Mouse (Mus musculus): ENCODE results near the gene Pnmal2. TPM values are rescaled to one million over a fixed set of nuclear protein-coding genes. Genes with fewer than 3 reads are reported as not detected.

Gene Pnmal2
- polyA plus RNA-seq, 1 experiment from 2014 or later = 5.1 TPM

DNA sequence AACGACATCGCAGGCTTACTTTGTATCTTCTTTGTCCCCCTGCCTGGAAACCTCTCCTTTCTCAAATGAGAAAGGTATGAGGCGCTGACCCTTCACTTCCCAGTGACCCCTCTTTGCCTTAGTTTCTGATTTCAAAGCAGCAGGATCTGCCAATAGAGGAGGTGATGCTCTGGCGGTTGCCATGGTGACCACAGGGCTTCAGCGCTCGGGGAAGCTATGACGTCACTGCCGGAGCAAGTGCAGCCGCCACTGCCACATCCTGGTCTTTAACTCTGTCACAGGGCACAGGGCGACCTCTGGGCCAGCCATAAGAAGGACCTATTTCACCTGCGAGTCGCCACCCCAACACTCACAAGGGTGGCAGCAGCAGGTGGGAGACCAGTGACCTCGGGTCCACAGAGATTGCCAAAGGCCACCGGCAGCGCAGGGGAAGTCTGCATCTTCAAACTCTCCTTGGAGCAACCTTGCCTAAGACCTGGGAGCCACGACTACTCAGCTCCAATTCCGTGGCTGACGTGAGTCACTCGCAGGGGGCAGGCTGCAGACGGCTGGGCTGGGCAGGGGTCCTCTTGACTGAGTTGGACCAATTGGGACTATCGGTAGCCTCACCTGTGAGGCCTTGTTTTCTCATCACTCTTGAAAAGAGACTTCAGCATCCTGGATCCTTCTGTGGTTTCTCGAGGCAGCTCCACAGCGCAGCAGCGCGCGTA is 38.5 kb downstream of the Pnmal2 start, which contains the start of gene Gm42372:
TSS of gene Gm42372 (plus strand) at position 228 of the 710 bp plus-strand sequence.
- no peak within 1 kb of the TSS for H3K27ac ChIP-seq (ENCODE audit: low read length)
- no peaks in the 10 kb centered on the region for H3K27me3 ChIP-seq (ENCODE audit: control insufficient read depth, insufficient read depth, low read depth, low read length)
- no peak for ATAC-seq (ENCODE audit: low read depth)
- H3K4me1 ChIP-seq (replicated peaks; ENCODE audit: control insufficient read depth, insufficient read depth, low read length) = peaks cover 4% of the 10 kb centered on the region
- 26% methylated on average over 26 of the region's 26 CpGs for WGBS
- no peak within 1 kb of the TSS for H3K4me3 ChIP-seq (ENCODE audit: low read length)
- H3K9me3 ChIP-seq (ENCODE audit: control insufficient read depth, low read length) = no peaks in the 10 kb centered on the region
- H3K4me2 ChIP-seq (ENCODE audit: low read depth, low read length) = no peak within 1 kb of the TSS
- H3K9ac ChIP-seq (ENCODE audit: low read length) = no peak within 1 kb of the TSS
- H3K36me3 ChIP-seq (ENCODE audit: control insufficient read depth, insufficient read depth, low read length) = no peaks in the 10 kb centered on the region

GRCm38 (mm10) chr7:16987541-16988149 is 43.2 kb downstream of the Pnmal2 start:
- Histone ChIP-seq H3K27ac (ENCODE audit: low read length) (peak overlapping the region; percentile 15; the same call in 1 of the 2 replicates), H3K9ac (ENCODE audit: low read length) (no peak overlapping the region)

DNA sequence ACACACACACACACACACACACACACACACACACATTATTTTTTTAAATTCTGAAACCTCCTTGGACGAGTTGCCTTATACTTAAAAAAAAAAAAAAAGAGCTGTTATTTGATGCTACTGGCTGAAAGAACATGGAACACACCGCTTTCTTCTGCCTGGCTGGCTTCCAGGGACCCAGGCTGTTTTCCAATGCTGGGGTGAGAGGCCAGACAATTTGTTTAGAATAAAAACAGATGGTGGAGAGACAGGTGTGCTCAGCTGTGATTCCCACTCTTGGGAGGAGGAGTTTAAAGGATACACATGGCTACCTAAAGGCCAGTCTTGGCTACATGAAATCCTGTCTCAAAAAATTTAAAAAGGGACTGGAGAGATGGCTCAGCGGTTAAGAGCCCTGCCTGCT is 43.9 kb downstream of the Pnmal2 start:
- Histone ChIP-seq H3K27me3 (ENCODE audit: control insufficient read depth, insufficient read depth, low read depth, low read length) (no peaks in the 10 kb centered on the region), H3K9me3 (ENCODE audit: control insufficient read depth, low read length) (no peaks in the 10 kb centered on the region), H3K4me1 (replicated peaks; ENCODE audit: control insufficient read depth, insufficient read depth, low read length) (peaks cover 25% of the 10 kb centered on the region), H3K36me3 (ENCODE audit: control insufficient read depth, insufficient read depth, low read length) (no peaks in the 10 kb centered on the region), H3K4me2 (ENCODE audit: low read depth, low read length) (no peak overlapping the region), H3K27ac (ENCODE audit: low read length) (peak overlapping the region; percentile 15; the same call in 1 of the 2 replicates), H3K4me3 (ENCODE audit: low read length) (no peak overlapping the region), H3K9ac (ENCODE audit: low read length) (no peak overlapping the region)
- 37% methylated on average over 3 of the region's 3 CpGs for WGBS
- peak; percentile 32 for ATAC-seq (ENCODE audit: low read depth)

More at GRCm38 (mm10) chr7:16987541-16988149, 43.2 kb downstream of the Pnmal2 start:
- WGBS = 42% methylated on average over 7 of the region's 7 CpGs
- peaks cover 22% of the 10 kb centered on the region for H3K4me1 ChIP-seq (replicated peaks; ENCODE audit: control insufficient read depth, insufficient read depth, low read length)
- no peak overlapping the region for H3K4me3 ChIP-seq (ENCODE audit: low read length)
- ATAC-seq (ENCODE audit: low read depth) = no peak
- H3K27me3 ChIP-seq (ENCODE audit: control insufficient read depth, insufficient read depth, low read depth, low read length) = no peaks in the 10 kb centered on the region
- no peaks in the 10 kb centered on the region for H3K9me3 ChIP-seq (ENCODE audit: control insufficient read depth, low read length)
- H3K4me2 ChIP-seq (ENCODE audit: low read depth, low read length) = no peak overlapping the region
- H3K36me3 ChIP-seq (ENCODE audit: control insufficient read depth, insufficient read depth, low read length) = no peaks in the 10 kb centered on the region

DNA sequence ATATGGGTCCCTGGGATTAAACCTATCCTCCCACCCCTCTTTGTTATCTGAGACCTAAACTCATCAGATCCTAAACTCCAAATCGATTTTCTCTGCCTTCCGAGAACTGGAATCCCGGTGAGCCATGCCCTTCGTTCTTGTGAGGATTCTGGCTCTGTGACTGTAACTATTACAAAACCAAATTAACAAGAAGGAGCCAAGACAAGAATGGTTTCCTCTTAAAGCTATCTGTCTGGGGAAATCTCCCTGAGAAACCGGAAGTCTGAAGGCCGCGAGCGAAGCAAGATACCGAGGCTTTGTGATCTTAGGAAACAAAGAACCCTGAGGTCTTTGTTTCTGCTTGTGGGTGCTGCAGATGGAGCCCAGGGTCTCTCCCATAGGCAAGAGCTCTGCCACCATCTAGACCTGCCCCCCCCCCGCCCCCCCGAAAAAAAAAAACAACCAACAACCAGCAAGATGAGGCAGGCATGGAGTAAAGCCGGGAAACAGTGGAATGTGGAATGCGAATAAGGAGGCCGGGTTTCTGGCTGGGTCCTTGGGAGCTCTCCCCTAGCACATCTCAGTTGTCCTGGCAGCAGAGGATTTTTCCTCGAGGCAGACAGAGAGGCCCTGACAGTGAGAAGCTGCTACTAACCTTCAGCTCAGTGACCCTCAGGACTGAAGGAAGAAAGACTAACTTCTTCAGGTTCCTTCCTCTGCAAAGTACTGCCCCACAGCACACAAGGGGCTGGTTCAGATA is 45.7 kb downstream of the Pnmal2 start:
- ATAC-seq (ENCODE audit: low read depth) = no peak
- WGBS = 23% methylated on average over 15 of the region's 15 CpGs
- no peaks in the 10 kb centered on the region for H3K9me3 ChIP-seq (ENCODE audit: control insufficient read depth, low read length)
- no peaks in the 10 kb centered on the region for H3K36me3 ChIP-seq (ENCODE audit: control insufficient read depth, insufficient read depth, low read length)
- peaks cover 30% of the 10 kb centered on the region for H3K4me1 ChIP-seq (replicated peaks; ENCODE audit: control insufficient read depth, insufficient read depth, low read length)
- H3K4me3 ChIP-seq (ENCODE audit: low read length) = no peak overlapping the region
- peak overlapping the region; percentile 3; the same call in 1 of the 2 replicates for H3K4me2 ChIP-seq (ENCODE audit: low read depth, low read length)
- no peaks in the 10 kb centered on the region for H3K27me3 ChIP-seq (ENCODE audit: control insufficient read depth, insufficient read depth, low read depth, low read length)
- peak overlapping the region; percentile 49 for H3K9ac ChIP-seq (ENCODE audit: low read length)
- H3K27ac ChIP-seq (ENCODE audit: low read length) = peak overlapping the region; percentile 75

GRCm38 (mm10) chr7:16991681-16992450 is 47.4 kb downstream of the Pnmal2 start:
- no peaks in the 10 kb centered on the region for H3K36me3 ChIP-seq (ENCODE audit: control insufficient read depth, insufficient read depth, low read length)
- peaks cover 44% of the 10 kb centered on the region for H3K4me1 ChIP-seq (replicated peaks; ENCODE audit: control insufficient read depth, insufficient read depth, low read length)
- H3K9me3 ChIP-seq (ENCODE audit: control insufficient read depth, low read length) = no peaks in the 10 kb centered on the region
- H3K27ac ChIP-seq (ENCODE audit: low read length) = peak overlapping the region; percentile 91
- H3K9ac ChIP-seq (ENCODE audit: low read length) = peak overlapping the region; percentile 6
- H3K4me3 ChIP-seq (ENCODE audit: low read length) = no peak overlapping the region
- peak; percentile 72 for ATAC-seq (ENCODE audit: low read depth)
- peak overlapping the region; percentile 3; the same call in 1 of the 2 replicates for H3K4me2 ChIP-seq (ENCODE audit: low read depth, low read length)
- H3K27me3 ChIP-seq (ENCODE audit: control insufficient read depth, insufficient read depth, low read depth, low read length) = no peaks in the 10 kb centered on the region
- 34% methylated on average over 18 of the region's 18 CpGs for WGBS

DNA sequence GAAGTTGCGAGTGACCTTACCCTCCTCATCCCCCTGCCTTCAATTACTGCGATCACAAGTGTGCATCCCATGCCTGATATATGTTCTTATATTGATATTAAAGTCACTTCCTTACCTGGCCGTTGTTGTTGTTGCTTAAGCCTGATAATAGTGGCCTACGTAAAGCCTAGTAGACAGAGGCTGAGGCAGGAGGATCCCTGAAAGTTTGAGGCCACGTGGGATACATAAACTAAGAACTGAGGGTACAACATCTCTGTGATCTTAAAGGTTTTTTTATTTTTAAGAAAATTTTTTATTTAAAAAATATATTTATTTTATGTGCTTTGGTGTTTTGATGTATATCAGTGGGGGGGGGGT is 47.9 kb downstream of the Pnmal2 start, which contains the start of gene Ccdc8:
TSS of gene Ccdc8 (plus strand) at position 258 of the 357 bp plus-strand sequence.
- peak within 1 kb of the TSS; percentile 91 for H3K27ac ChIP-seq (ENCODE audit: low read length)
- H3K4me1 ChIP-seq (replicated peaks; ENCODE audit: control insufficient read depth, insufficient read depth, low read length) = peaks cover 47% of the 10 kb centered on the region

DNA sequence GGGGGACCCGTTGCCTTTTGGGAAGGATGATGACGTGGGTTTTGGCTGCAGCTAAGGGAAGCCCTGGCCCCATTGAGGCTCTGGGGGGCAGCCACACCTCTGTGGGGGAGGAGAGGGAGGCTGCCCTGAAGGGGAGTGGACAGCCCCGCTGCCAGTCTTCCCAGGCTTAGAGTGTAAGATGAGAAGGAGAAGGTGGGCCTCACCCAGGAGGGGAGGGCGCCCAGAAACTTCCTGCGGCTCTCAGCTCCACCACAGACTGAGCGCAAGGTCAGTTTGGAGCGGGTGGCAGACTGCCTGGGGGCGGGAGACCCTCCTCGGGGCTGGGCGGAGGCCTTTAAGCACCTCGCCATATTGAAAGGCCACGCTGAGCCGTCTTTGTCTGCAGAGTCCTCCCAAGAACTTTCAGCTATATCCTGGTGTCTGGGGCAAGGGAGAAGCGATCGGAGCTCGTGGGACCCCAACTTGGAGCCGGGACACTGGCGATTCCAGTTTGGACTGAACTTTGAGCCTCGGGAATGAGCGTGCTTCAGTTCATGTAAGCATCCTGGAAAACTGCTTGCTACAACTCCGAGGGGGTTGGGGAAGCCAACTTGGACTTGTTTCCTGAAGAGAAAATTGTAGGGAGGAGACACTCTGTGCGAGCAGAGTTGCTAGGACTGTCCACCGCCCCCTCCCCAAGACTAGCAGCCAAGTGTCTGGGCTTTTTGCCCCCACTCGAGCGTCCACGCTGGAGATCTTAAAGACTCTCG is 49.3 kb downstream of the Pnmal2 start:
- under 1% methylated on average over 27 of the region's 27 CpGs for WGBS
- Histone ChIP-seq H3K27me3 (ENCODE audit: control insufficient read depth, insufficient read depth, low read depth, low read length) (no peaks in the 10 kb centered on the region), H3K27ac (ENCODE audit: low read length) (peak overlapping the region; percentile 91), H3K9me3 (ENCODE audit: control insufficient read depth, low read length) (no peaks in the 10 kb centered on the region), H3K4me2 (ENCODE audit: low read depth, low read length) (peak overlapping the region; percentile 85), H3K9ac (ENCODE audit: low read length) (peak overlapping the region; percentile 84), H3K36me3 (ENCODE audit: control insufficient read depth, insufficient read depth, low read length) (peaks cover 2% of the 10 kb centered on the region), H3K4me1 (replicated peaks; ENCODE audit: control insufficient read depth, insufficient read depth, low read length) (peaks cover 48% of the 10 kb centered on the region), H3K4me3 (ENCODE audit: low read length) (peak overlapping the region; percentile 77)
- peak; percentile 95 for ATAC-seq (ENCODE audit: low read depth)

More for the DNA sequence above, 47.9 kb downstream of the Pnmal2 start, which contains the start of gene Ccdc8:
- peak within 1 kb of the TSS; percentile 85 for H3K4me2 ChIP-seq (ENCODE audit: low read depth, low read length)
- peak within 1 kb of the TSS; percentile 84 for H3K9ac ChIP-seq (ENCODE audit: low read length)
- H3K4me3 ChIP-seq (ENCODE audit: low read length) = peak within 1 kb of the TSS; percentile 77
- H3K27me3 ChIP-seq (ENCODE audit: control insufficient read depth, insufficient read depth, low read depth, low read length) = no peaks in the 10 kb centered on the region
- no peaks in the 10 kb centered on the region; the same call in 1 of the 2 replicates for H3K36me3 ChIP-seq (ENCODE audit: control insufficient read depth, insufficient read depth, low read length)
- WGBS = 85% methylated on average over 5 of the region's 5 CpGs
- no peaks in the 10 kb centered on the region for H3K9me3 ChIP-seq (ENCODE audit: control insufficient read depth, low read length)
- ATAC-seq (ENCODE audit: low read depth) = no peak

DNA sequence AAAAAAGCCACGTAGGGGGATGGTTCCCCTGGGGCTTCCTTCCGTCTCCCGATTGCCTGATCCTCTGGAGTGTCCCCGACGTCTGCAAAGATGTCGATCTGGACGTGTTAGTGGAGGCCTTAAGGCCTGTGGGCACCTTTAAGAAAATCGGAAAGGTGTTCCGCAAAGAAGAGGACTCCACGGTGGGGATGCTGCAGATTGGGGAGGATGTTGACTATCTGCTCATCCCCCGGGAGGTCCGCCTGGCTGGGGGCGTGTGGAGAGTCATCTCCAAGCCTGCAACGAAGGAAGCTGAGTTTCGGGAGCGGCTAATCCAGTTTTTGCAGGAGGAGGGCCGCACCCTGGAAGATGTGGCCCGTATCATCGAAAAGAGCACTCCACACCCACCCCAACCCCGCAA is 49.9 kb downstream of the Pnmal2 start:
- Histone ChIP-seq H3K4me3 (ENCODE audit: low read length) (peak overlapping the region; percentile 77), H3K9me3 (ENCODE audit: control insufficient read depth, low read length) (no peaks in the 10 kb centered on the region), H3K9ac (ENCODE audit: low read length) (peak overlapping the region; percentile 84), H3K4me1 (replicated peaks; ENCODE audit: control insufficient read depth, insufficient read depth, low read length) (peaks cover 53% of the 10 kb centered on the region), H3K27ac (ENCODE audit: low read length) (peak overlapping the region; percentile 91), H3K27me3 (ENCODE audit: control insufficient read depth, insufficient read depth, low read depth, low read length) (no peaks in the 10 kb centered on the region), H3K36me3 (ENCODE audit: control insufficient read depth, insufficient read depth, low read length) (peaks cover 5% of the 10 kb centered on the region), H3K4me2 (ENCODE audit: low read depth, low read length) (peak overlapping the region; percentile 85)
- ATAC-seq (ENCODE audit: low read depth) = no peak
- 3% methylated on average over 20 of the region's 20 CpGs for WGBS

All from lung, embryonic 16.5 days (tissue).